Mouse (Mus musculus) forebrain, postnatal 0 days (tissue): ENCODE data around the gene Krba1. TPM values are rescaled to one million over a fixed set of nuclear protein-coding genes. Genes with fewer than 3 reads are reported as not detected.

Experiments used
- ATAC-seq: fragments of 200-750 bp; cut with Nextera tagmentation; 2 replicates; pipeline ENCODE4 v1.8.0; 2017; ENCODE audit warnings: mild to moderate bottlenecking, moderate library complexity
- DNase-seq: peaks from one replicate; pipeline ENCODE4 v3.0.0-alpha.2; 2015
- H3K27ac ChIP-seq: fragments of 300-500 bp; sonication (generic); 2 replicates; pipeline ENCODE4 v1.5.1; 2014; ENCODE audit warnings: low read depth, mild to moderate bottlenecking, antibody characterized with exemption, low read length, moderate library complexity, mixed read lengths
- H3K27me3 ChIP-seq: fragments of 300-500 bp; sonication (generic); 2 replicates; pipeline ENCODE4 v1.6.1; 2014; ENCODE audit warnings: mild to moderate bottlenecking, low read length, mixed read lengths; ENCODE audit not compliant: insufficient read depth
- H3K36me3 ChIP-seq: fragments of 300-500 bp; sonication (generic); 2 replicates; pipeline ENCODE4 v1.6.1; 2014; ENCODE audit warnings: mild to moderate bottlenecking, moderate library complexity; ENCODE audit not compliant: insufficient read depth
- H3K4me1 ChIP-seq: fragments of 300-500 bp; sonication (generic); 2 replicates; pipeline ENCODE4 v1.6.1; 2014; ENCODE audit warnings: antibody characterized with exemption; ENCODE audit not compliant: insufficient read depth
- H3K4me2 ChIP-seq: fragments of 300-500 bp; sonication (generic); 2 replicates; pipeline ENCODE4 v1.6.1; 2014; ENCODE audit warnings: low read depth, mild to moderate bottlenecking, moderate library complexity
- H3K4me3 ChIP-seq: fragments of 300-500 bp; sonication (generic); 2 replicates; pipeline ENCODE4 v1.5.1; 2014; ENCODE audit warnings: low read depth, low read length, mixed read lengths
- H3K9ac ChIP-seq: fragments of 300-500 bp; sonication (generic); 2 replicates; pipeline ENCODE4 v1.6.1; 2014; ENCODE audit warnings: mild to moderate bottlenecking
- H3K9me3 ChIP-seq: fragments of 300-500 bp; sonication (generic); 2 replicates; pipeline ENCODE4 v1.6.1; 2016; ENCODE audit warnings: low read length
- CTCF ChIP-seq: sonication (generic); IDR thresholded peaks from 2 replicates; pipeline ENCODE4 v1.5.1; 2016; ENCODE audit warnings: antibody characterized with exemption, control low read depth, low read depth
- WGBS: fragments of 180-500 bp; shearing (Covaris S2); extraction: QIAGEN DNeasy Blood & Tissue Kit; methylation state at CpG from one replicate; pipeline ENCODE4 v1.1.7; 2014; 5-methylcytosine and 5-hydroxymethylcytosine counted together
- polyA plus RNA-seq: library from polyadenylated mRNA; unstranded; fragments of >200 nt; fragmentation: Nextera tagmentation; extraction: Ambion mirVana; gene quantifications from 2 replicates; pipeline ENCODE4 v1.2.1, GENCODE M21; 2015
- total RNA-seq: library from RNA; depleted of rRNA; stranded (reverse); fragments of >200 nt; gene quantifications from 2 replicates; pipeline ENCODE4 v1.2.3, GENCODE M21; 2014

The Krba1 gene
- total and polyA plus RNA-seq, 2 experiments from 2014 or later = 20.4 to 49.9 TPM

GRCm38 (mm10) chr6:48435706-48436349 lies 40.4 kb downstream of the Krba1 start:
- no peak for TF ChIP-seq CTCF
- Histone ChIP-seq H3K4me3 (no peak overlapping the region), H3K36me3 (peaks cover 19% of the 10 kb centered on the region), H3K9ac (no peak overlapping the region), H3K4me2 (no peak overlapping the region), H3K4me1 (no peaks in the 10 kb centered on the region), H3K9me3 (no peaks in the 10 kb centered on the region), H3K27ac (no peak overlapping the region), H3K27me3 (no peaks in the 10 kb centered on the region)
- 75% methylated on average over 5 of the region's 5 CpGs for WGBS
- no peak for DNase-seq
- ATAC-seq = 0 out of 2 replicates have a peak, but pooled peaks have one; percentile 10

GRCm38 (mm10) chr6:48437679-48438376 lies 42.4 kb downstream of the Krba1 start:
- TF ChIP-seq CTCF = no peak
- ATAC-seq = no peak
- Histone ChIP-seq H3K4me2 (no peak overlapping the region), H3K9me3 (no peaks in the 10 kb centered on the region), H3K9ac (no peak overlapping the region), H3K4me3 (no peak overlapping the region), H3K27ac (no peak overlapping the region), H3K36me3 (peaks cover 32% of the 10 kb centered on the region), H3K27me3 (no peaks in the 10 kb centered on the region), H3K4me1 (no peaks in the 10 kb centered on the region)
- DNase-seq = no peak
- 66% methylated on average over 35 of the region's 35 CpGs for WGBS

- Histone ChIP-seq H3K27me3 (no peaks in the 10 kb centered on the region), H3K27ac (no peak overlapping the region), H3K9ac (no peak overlapping the region), H3K4me2 (no peak overlapping the region), H3K9me3 (no peaks in the 10 kb centered on the region), H3K4me1 (peaks cover 3% of the 10 kb centered on the region), H3K36me3 (peaks cover 32% of the 10 kb centered on the region), H3K4me3 (no peak overlapping the region; the same call in 1 of the 2 replicates)
- DNase-seq (peak; percentile 32), ATAC-seq (peak; percentile 16; the same call in 1 of the 2 replicates)
- TF ChIP-seq CTCF = no peak
- 36% methylated on average over 55 of the region's 55 CpGs for WGBS
Observed at GRCm38 (mm10) chr6:48438475-48439125, 43.2 kb downstream of the Krba1 start.

- DNase-seq (no peak), ATAC-seq (no peak)
- Histone ChIP-seq H3K9me3 (no peaks in the 10 kb centered on the region), H3K4me1 (peaks cover 5% of the 10 kb centered on the region), H3K4me3 (no peak overlapping the region), H3K9ac (no peak overlapping the region), H3K36me3 (peaks cover 32% of the 10 kb centered on the region), H3K4me2 (no peak overlapping the region), H3K27ac (no peak overlapping the region), H3K27me3 (no peaks in the 10 kb centered on the region)
- no peak for TF ChIP-seq CTCF
Observed at GRCm38 (mm10) chr6:48439654-48440053, 44.3 kb downstream of the Krba1 start.

- DNase-seq (no peak), ATAC-seq (no peak)
- no peak overlapping the region for H3K27ac ChIP-seq
- no peak overlapping the region for H3K4me2 ChIP-seq
- no peak overlapping the region for H3K9ac ChIP-seq
- H3K36me3 ChIP-seq = peaks cover 32% of the 10 kb centered on the region
- 52% methylated on average over 14 of the region's 14 CpGs for WGBS
- H3K9me3 ChIP-seq = no peaks in the 10 kb centered on the region
- H3K4me1 ChIP-seq = peaks cover 5% of the 10 kb centered on the region
- H3K4me3 ChIP-seq = no peak overlapping the region
- TF ChIP-seq CTCF = no peak
- no peaks in the 10 kb centered on the region for H3K27me3 ChIP-seq
Observed at GRCm38 (mm10) chr6:48440306-48441014, 45.1 kb downstream of the Krba1 start.

- no peaks in the 10 kb centered on the region for H3K9me3 ChIP-seq
- H3K4me1 ChIP-seq = peaks cover 5% of the 10 kb centered on the region
- H3K4me3 ChIP-seq = peak overlapping the region; percentile 84
- WGBS = 2% methylated on average over 19 of the region's 19 CpGs
- peaks cover 18% of the 10 kb centered on the region for H3K36me3 ChIP-seq
- H3K27me3 ChIP-seq = no peaks in the 10 kb centered on the region
- no peak for TF ChIP-seq CTCF
- H3K9ac ChIP-seq = peak overlapping the region; percentile 76
- DNase-seq = peak; percentile 92
- H3K4me2 ChIP-seq = peak overlapping the region; percentile 93
- peak overlapping the region; percentile 78 for H3K27ac ChIP-seq
- peak; percentile 74 for ATAC-seq
Observed at GRCm38 (mm10) chr6:48443592-48444309, 48.4 kb downstream of the Krba1 start.
